Mouse (Mus musculus) megakaryocyte, embryonic 14.5 days (primary cell): Measurements from ENCODE around the gene Kdm8.

Experiments
- FLI1 ChIP-seq: IDR thresholded peaks from 2 replicates; pipeline ENCODE4 v1.6.1; 2012; ENCODE audit warnings: low read length, inconsistent platforms, mixed read lengths
- GATA1 ChIP-seq: IDR thresholded peaks from 3 replicates; pipeline ENCODE4 v1.6.1; 2012; ENCODE audit warnings: mixed read lengths, low read length, inconsistent platforms, borderline replicate concordance

DNA sequence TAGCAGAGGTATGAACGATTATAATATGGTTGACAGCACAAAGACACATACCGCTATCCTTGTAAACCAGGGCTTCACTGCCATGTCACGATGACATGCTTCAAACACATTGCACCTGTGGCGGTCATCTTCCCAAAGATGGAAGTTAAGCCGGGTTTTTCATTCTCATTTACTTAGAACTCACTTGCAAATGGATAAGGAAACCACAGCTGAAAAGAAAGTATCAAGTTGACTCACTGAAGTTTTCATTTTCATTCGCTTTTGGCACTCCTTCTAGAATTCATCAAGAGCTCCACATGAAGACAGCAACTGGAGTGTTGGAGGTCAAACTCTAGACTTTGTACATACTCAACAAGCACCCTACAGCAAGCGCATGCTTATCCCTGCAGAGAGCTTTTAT is 56.4 kb downstream of the Kdm8 start:
- TF ChIP-seq FLI1 = no peak
- no peak for TF ChIP-seq GATA1
